Comparison of ENCODE assay signal across 19 mouse cellular contexts in the genomic region with DNA sequence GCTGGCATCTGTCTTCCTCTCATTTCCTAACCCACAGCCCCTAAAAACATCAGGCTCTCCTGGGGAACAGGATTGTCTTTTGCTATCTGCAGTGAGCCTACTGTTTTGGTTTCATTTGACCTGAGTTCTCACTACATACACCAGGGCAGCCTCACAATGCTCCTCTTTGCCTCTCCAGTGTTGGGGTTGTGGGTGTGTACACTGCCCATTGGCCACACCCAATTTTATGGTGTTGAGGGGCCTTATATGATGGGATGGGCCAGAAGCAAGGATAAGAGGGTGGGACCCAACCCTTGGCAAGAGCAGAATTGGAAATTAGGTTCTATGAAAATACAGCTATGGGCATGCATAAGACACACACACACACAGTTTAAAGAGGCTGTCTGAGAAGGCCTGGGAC.
"Had no signal": no experiment of that assay in that cellular context is flagged by ENCODE, and none has a peak within 500 bp of the region (broad histone marks: within the 10 kb centered on the region; RNA-seq: fewer than 3 reads in every experiment).

No protein-coding gene starts in this region.

- H3K9me3 ChIP-seq: megakaryocyte, embryonic 14.5 days; midbrain, embryonic 10.5 days; midbrain, embryonic 12.5 days; neural tube, embryonic 13.5 days; neural tube, embryonic 15.5 days; stomach, embryonic 15.5 days had no signal

- ATAC-seq: midbrain, embryonic 16.5 days had no signal

- DNase-seq: lung, adult 18-20 months; lung, embryonic 14.5 days; lung, postnatal 10 days; lung, postnatal 4 days; midbrain, embryonic 14.5 days; right cerebral cortex, postnatal 25 days; right cerebral cortex, postnatal 4 days; thymus, adult 18-20 months; thymus, postnatal 14 days; thymus, postnatal 36 days had no signal

- H3K27ac ChIP-seq: liver, embryonic 14.5 days; midbrain, embryonic 10.5 days; midbrain, embryonic 12.5 days; neural tube, embryonic 13.5 days; neural tube, embryonic 15.5 days; stomach, embryonic 15.5 days had no signal

- H3K4me1 ChIP-seq: midbrain, embryonic 10.5 days; midbrain, embryonic 12.5 days; neural tube, embryonic 13.5 days; neural tube, embryonic 15.5 days; stomach, embryonic 15.5 days had no signal

- H3K4me2 ChIP-seq: lung, embryonic 14.5 days; midbrain, embryonic 12.5 days; neural tube, embryonic 13.5 days; neural tube, embryonic 15.5 days; stomach, embryonic 15.5 days had no signal

- H3K4me3 ChIP-seq: megakaryocyte, embryonic 14.5 days; midbrain, embryonic 10.5 days; midbrain, embryonic 12.5 days; myocyte; neural tube, embryonic 13.5 days; neural tube, embryonic 15.5 days; stomach, embryonic 15.5 days had no signal

- H3K9ac ChIP-seq: liver, embryonic 14.5 days; lung, embryonic 14.5 days; midbrain, embryonic 12.5 days; neural tube, embryonic 13.5 days; neural tube, embryonic 15.5 days; stomach, embryonic 15.5 days had no signal

- H3K36me3 ChIP-seq: stomach, embryonic 15.5 days had no signal

- H3K27me3 ChIP-seq: megakaryocyte, embryonic 14.5 days; midbrain, embryonic 12.5 days; neural tube, embryonic 13.5 days; neural tube, embryonic 15.5 days; stomach, embryonic 15.5 days had no signal
